Mouse (Mus musculus): ENCODE measurements around the gene Nlrp3. TPM values are rescaled to one million over a fixed set of nuclear protein-coding genes. Genes with fewer than 3 reads are reported as not detected.
"Not testable (repeated sequence)": the region's sequence is repeated elsewhere in the genome, so short reads cannot be mapped to it uniquely, and the experiment has no call there.

Nlrp3 gene
- polyA plus RNA-seq, 1 experiment from 2014 or later: 0.20 TPM

- not testable (repeated sequence) for H3K4me2 ChIP-seq; H3K36me3 ChIP-seq; H3K9ac ChIP-seq; H3K4me1 ChIP-seq (replicated peaks); H3K4me3 ChIP-seq; H3K9me3 ChIP-seq (replicated peaks); ATAC-seq (replicated peaks; ENCODE audit: insufficient number of reproducible peaks, insufficient read depth, low FRiP score, low read depth); H3K27ac ChIP-seq
- peaks cover 44% of the 10 kb centered on the region for H3K27me3 ChIP-seq
Measured at GRCm38 (mm10) chr11:59576135-59576534, 34.8 kb downstream of the Nlrp3 start, which contains the start of gene Olfr222. TSS of gene Olfr222 (minus strand) at chr11:59576235.

DNA sequence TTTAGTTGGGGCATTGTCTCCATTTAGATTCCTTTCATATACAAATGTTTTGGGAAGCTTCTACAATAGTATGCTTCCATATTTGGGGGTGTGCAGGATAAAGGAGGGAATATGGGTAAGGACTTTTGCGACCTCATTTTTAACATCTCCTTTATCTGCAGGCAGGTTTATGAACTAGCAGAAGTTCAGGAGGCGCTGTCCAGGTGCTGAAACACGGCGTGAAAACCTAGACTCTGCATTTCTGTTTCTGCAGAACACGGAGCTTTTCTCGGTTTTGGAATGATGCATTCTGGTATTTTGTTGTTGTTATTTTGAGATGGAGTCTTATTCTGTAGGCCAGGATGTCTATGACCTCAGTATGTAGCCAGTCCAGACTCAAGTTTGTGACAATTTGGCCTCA is 43.2 kb downstream of the Nlrp3 start:
- H3K27me3 ChIP-seq: peaks cover 3% of the 10 kb centered on the region; the same call in 1 of the 2 replicates
- H3K4me3 ChIP-seq: no peak overlapping the region
- 28% methylated on average over 6 of the region's 6 CpGs for WGBS
- no peaks in the 10 kb centered on the region for H3K9me3 ChIP-seq (replicated peaks)
- H3K9ac ChIP-seq: no peak overlapping the region
- no peak for ATAC-seq (replicated peaks; ENCODE audit: insufficient number of reproducible peaks, insufficient read depth, low FRiP score, low read depth)
- no peak overlapping the region for H3K27ac ChIP-seq
- no peaks in the 10 kb centered on the region for H3K4me1 ChIP-seq (replicated peaks)
- no peak overlapping the region for H3K4me2 ChIP-seq
- H3K36me3 ChIP-seq: no peaks in the 10 kb centered on the region

DNA sequence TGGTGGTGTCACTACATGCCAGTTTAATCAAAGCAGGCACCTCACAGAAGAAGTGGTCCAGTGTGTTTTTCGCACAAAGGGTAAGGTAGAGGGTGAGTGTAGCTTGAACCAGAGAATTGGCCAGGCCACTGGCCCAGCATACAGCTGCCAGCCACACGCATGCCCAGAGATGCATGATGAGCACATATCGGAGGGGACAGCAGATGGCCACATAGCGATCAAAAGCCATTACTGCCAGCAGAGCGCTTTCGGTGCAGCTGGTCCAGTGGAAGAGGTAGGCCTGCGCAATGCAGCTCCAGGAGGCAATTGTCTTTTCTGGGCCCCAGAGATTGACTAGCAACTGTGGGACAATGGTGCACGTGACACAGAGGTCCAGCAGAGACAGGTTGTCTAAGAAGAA is 48.1 kb downstream of the Nlrp3 start:
- ATAC-seq (replicated peaks; ENCODE audit: insufficient number of reproducible peaks, insufficient read depth, low FRiP score, low read depth): no peak
- no peaks in the 10 kb centered on the region for H3K9me3 ChIP-seq (replicated peaks)
- WGBS: 89% methylated on average over 8 of the region's 8 CpGs
- H3K27me3 ChIP-seq: peaks cover 3% of the 10 kb centered on the region; the same call in 1 of the 2 replicates
- H3K4me3 ChIP-seq: no peak overlapping the region
- H3K4me1 ChIP-seq (replicated peaks): no peaks in the 10 kb centered on the region
- H3K9ac ChIP-seq: no peak overlapping the region
- H3K4me2 ChIP-seq: no peak overlapping the region
- no peak overlapping the region for H3K27ac ChIP-seq
- no peaks in the 10 kb centered on the region for H3K36me3 ChIP-seq

DNA sequence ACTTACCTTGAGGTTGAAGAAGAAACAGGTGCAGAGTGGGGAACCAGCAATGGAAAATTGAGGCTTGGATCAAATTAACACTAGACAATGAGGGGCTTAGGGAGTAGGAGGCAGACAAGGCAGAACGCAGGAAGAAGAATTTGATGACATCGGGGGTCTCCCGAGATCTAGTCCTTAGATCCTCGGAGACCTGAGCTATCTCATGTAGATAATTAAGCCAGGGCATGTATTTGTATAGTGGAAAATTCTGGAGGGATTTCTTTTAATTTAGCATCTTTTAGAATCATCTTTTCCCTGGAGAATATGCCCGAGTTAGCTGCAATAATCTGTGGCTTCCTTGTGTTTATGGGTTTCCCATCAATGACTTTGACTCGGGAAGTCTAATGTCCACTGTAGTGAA is 51.8 kb downstream of the Nlrp3 start, which contains the start of gene Olfr223:
Olfr223 (minus strand) TSS at position 101 of the 400 bp plus-strand sequence.
- 73% methylated on average over 6 of the region's 6 CpGs for WGBS
- H3K27ac ChIP-seq: no peak within 1 kb of the TSS
- H3K4me1 ChIP-seq (replicated peaks): no peaks in the 10 kb centered on the region
- no peaks in the 10 kb centered on the region for H3K9me3 ChIP-seq (replicated peaks)
- no peak for ATAC-seq (replicated peaks; ENCODE audit: insufficient number of reproducible peaks, insufficient read depth, low FRiP score, low read depth)
- no peak within 1 kb of the TSS for H3K9ac ChIP-seq
- H3K36me3 ChIP-seq: no peaks in the 10 kb centered on the region
- H3K27me3 ChIP-seq: 0 out of 2 replicates have a peak, but pooled peaks cover 2% of the 10 kb centered on the region
- no peak within 1 kb of the TSS for H3K4me2 ChIP-seq
- no peak within 1 kb of the TSS for H3K4me3 ChIP-seq

DNA sequence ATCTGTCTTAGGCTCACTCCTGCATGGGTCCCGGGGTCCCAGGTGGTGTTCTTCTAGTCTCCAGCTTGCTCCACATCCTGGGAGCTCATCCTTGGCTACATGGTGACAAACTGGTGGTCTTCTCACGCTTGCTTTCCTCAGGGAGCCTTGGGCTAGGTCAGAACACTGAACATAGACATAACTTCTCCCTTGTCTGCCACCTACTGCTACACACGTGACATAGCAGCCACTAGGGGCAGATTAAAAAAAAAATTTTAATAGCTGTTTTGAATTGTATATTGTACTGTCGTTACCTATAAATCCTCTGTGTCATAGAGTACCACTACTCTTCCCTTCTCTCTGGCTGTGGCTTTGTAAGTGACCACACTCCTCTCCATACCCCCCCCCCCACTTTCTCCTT is 54.7 kb downstream of the Nlrp3 start:
- H3K27me3 ChIP-seq: peaks cover 6% of the 10 kb centered on the region; the same call in 1 of the 2 replicates
- no peaks in the 10 kb centered on the region for H3K36me3 ChIP-seq
- no peaks in the 10 kb centered on the region for H3K4me1 ChIP-seq (replicated peaks)
- H3K9ac ChIP-seq: no peak overlapping the region
- 38% methylated on average over 4 of the region's 4 CpGs for WGBS
- H3K4me2 ChIP-seq: no peak overlapping the region
- no peaks in the 10 kb centered on the region for H3K9me3 ChIP-seq (replicated peaks)
- no peak overlapping the region for H3K27ac ChIP-seq
- no peak for ATAC-seq (replicated peaks; ENCODE audit: insufficient number of reproducible peaks, insufficient read depth, low FRiP score, low read depth)
- H3K4me3 ChIP-seq: no peak overlapping the region

GRCm38 (mm10) chr11:59596950-59597349 is 55.6 kb downstream of the Nlrp3 start:
- H3K4me3 ChIP-seq: no peak overlapping the region
- no peaks in the 10 kb centered on the region for H3K36me3 ChIP-seq
- no peak overlapping the region for H3K4me2 ChIP-seq
- no peaks in the 10 kb centered on the region for H3K4me1 ChIP-seq (replicated peaks)
- no peak overlapping the region for H3K9ac ChIP-seq
- no peak for ATAC-seq (replicated peaks; ENCODE audit: insufficient number of reproducible peaks, insufficient read depth, low FRiP score, low read depth)
- no peaks in the 10 kb centered on the region for H3K9me3 ChIP-seq (replicated peaks)
- H3K27me3 ChIP-seq: peaks cover 8% of the 10 kb centered on the region; the same call in 1 of the 2 replicates
- 79% methylated on average over 8 of the region's 8 CpGs for WGBS
- no peak overlapping the region for H3K27ac ChIP-seq

DNA sequence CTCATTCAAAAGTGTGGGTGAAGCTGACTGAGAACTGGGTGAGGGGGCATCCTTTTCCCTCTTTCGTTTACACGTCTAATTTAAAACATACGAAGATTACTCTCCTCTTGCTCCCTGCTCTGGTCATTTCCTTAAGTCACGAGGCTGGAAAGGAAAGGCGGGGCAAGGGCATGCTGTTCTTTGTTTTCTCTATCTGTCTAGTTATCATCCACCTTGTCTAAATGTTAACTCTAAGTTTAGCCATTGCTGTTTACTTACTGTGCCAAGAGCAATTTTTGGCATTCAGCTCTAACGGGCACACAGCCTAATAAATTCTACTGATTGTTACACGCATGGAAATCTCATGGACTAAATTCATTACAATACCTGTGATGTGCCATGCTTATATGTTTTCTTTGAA is 57.8 kb downstream of the Nlrp3 start:
- ATAC-seq (replicated peaks; ENCODE audit: insufficient number of reproducible peaks, insufficient read depth, low FRiP score, low read depth): no peak
- Histone ChIP-seq H3K27me3 (peaks cover 11% of the 10 kb centered on the region; the same call in 1 of the 2 replicates), H3K36me3 (no peaks in the 10 kb centered on the region), H3K27ac (no peak overlapping the region), H3K9me3 (replicated peaks) (no peaks in the 10 kb centered on the region), H3K9ac (no peak overlapping the region), H3K4me1 (replicated peaks) (no peaks in the 10 kb centered on the region), H3K4me3 (no peak overlapping the region), H3K4me2 (no peak overlapping the region)
- 49% methylated on average over 7 of the region's 7 CpGs for WGBS

DNA sequence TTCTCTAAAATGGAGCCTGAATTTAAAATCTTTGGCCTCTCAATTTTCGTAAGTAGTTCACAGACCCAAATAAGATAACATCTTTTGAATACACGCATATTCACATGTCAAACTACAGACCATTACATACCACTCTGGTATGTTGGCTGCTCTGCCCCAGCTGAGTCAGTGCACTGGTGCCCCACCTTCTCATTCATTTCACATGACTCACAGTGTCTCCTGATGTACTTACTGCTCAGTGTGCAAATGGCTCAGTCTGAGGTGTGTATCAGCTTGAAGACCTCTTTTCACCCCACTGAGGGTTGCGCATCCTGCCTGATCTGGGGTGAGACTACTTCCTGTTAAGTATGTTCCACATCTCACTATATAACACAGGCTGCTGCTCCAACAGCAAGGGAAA is 59.5 kb downstream of the Nlrp3 start:
- Histone ChIP-seq H3K4me2 (no peak overlapping the region), H3K27me3 (peaks cover 11% of the 10 kb centered on the region; the same call in 1 of the 2 replicates), H3K9ac (no peak overlapping the region), H3K4me1 (replicated peaks) (no peaks in the 10 kb centered on the region), H3K27ac (no peak overlapping the region), H3K36me3 (no peaks in the 10 kb centered on the region), H3K4me3 (no peak overlapping the region), H3K9me3 (replicated peaks) (no peaks in the 10 kb centered on the region)
- no peak for ATAC-seq (replicated peaks; ENCODE audit: insufficient number of reproducible peaks, insufficient read depth, low FRiP score, low read depth)
- WGBS: 71% methylated on average over 3 of the region's 3 CpGs

DNA sequence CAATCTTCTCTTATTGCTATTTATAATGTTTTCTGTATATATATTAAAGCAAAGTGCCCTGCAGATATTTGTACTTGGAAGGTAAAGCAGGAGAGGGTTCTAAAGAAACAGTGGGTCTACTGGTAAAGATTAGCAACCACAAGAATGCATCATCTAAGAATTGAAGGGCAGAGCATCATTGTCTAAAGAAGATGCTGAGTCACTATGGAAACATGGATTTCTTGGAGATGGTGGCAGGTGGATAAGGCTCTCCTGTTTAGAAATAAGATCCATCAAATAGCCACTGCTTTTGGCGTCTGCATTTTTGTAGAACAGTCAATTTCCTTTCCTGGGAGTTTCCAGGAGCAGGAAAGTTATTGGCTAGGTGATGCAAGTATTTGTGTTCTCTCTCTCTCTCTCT is 60.9 kb downstream of the Nlrp3 start:
- WGBS: 45% methylated on average over 1 of the region's 1 CpGs
- no peak overlapping the region for H3K4me3 ChIP-seq
- H3K36me3 ChIP-seq: no peaks in the 10 kb centered on the region
- H3K4me2 ChIP-seq: no peak overlapping the region
- H3K27me3 ChIP-seq: peaks cover 11% of the 10 kb centered on the region; the same call in 1 of the 2 replicates
- H3K27ac ChIP-seq: no peak overlapping the region
- no peak for ATAC-seq (replicated peaks; ENCODE audit: insufficient number of reproducible peaks, insufficient read depth, low FRiP score, low read depth)
- no peaks in the 10 kb centered on the region for H3K9me3 ChIP-seq (replicated peaks)
- H3K4me1 ChIP-seq (replicated peaks): no peaks in the 10 kb centered on the region
- H3K9ac ChIP-seq: no peak overlapping the region

GRCm38 (mm10) chr11:59611646-59612045 is 70.3 kb downstream of the Nlrp3 start:
- H3K27me3 ChIP-seq: no peaks in the 10 kb centered on the region
- H3K9me3 ChIP-seq (replicated peaks): no peaks in the 10 kb centered on the region
- no peaks in the 10 kb centered on the region for H3K4me1 ChIP-seq (replicated peaks)
- no peak overlapping the region for H3K4me2 ChIP-seq
- no peak overlapping the region for H3K4me3 ChIP-seq
- no peak overlapping the region for H3K9ac ChIP-seq
- no peaks in the 10 kb centered on the region for H3K36me3 ChIP-seq
- H3K27ac ChIP-seq: no peak overlapping the region
- WGBS: 63% methylated on average over 5 of the region's 5 CpGs
- ATAC-seq (replicated peaks; ENCODE audit: insufficient number of reproducible peaks, insufficient read depth, low FRiP score, low read depth): no peak

- H3K4me1 ChIP-seq (replicated peaks): no peaks in the 10 kb centered on the region
- no peaks in the 10 kb centered on the region for H3K36me3 ChIP-seq
- H3K4me3 ChIP-seq: no peak overlapping the region
- no peaks in the 10 kb centered on the region for H3K27me3 ChIP-seq
- H3K9ac ChIP-seq: no peak overlapping the region
- no peaks in the 10 kb centered on the region for H3K9me3 ChIP-seq (replicated peaks)
- no peak overlapping the region for H3K4me2 ChIP-seq
- 34% methylated on average over 4 of the region's 4 CpGs for WGBS
- no peak overlapping the region for H3K27ac ChIP-seq
- ATAC-seq (replicated peaks; ENCODE audit: insufficient number of reproducible peaks, insufficient read depth, low FRiP score, low read depth): no peak
Measured at GRCm38 (mm10) chr11:59614120-59614519, 72.8 kb downstream of the Nlrp3 start.
